Mouse (Mus musculus): ENCODE measurements around the gene Mgl2. TPM values are rescaled to one million over a fixed set of nuclear protein-coding genes. Genes with fewer than 3 reads are reported as not detected.

The Mgl2 gene
- 0.79 and 2.1 TPM in 2 replicates for polyA plus RNA-seq (2014; fragmentation: Nextera tagmentation; extraction: Ambion mirVana)

DNA sequence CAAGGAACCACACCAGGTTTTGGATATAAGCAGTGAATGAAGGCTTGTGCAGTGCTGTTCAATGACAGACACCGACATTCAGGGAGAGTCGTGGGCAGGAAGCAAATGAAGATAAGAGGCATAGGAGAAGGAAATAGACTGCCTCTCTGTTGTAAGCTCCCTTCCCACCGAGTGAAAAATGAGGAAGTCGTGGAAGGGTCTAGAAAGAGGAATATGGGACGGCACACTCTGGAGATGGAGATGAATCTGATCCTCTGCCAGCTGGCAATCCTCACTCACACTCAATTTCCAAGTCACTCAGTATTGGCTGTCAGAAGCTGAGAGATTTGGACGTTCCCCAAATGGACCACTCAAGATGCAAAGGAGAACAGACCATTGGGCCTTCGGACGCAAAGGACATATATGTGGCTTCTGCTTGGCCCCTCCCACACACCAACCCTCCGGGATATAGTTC, at the start of gene Mgl2:
Mgl2 (plus strand) TSS at position 404 of the 454 bp plus-strand sequence.
- no peak for ATAC-seq (ENCODE audit: low read depth)

DNA sequence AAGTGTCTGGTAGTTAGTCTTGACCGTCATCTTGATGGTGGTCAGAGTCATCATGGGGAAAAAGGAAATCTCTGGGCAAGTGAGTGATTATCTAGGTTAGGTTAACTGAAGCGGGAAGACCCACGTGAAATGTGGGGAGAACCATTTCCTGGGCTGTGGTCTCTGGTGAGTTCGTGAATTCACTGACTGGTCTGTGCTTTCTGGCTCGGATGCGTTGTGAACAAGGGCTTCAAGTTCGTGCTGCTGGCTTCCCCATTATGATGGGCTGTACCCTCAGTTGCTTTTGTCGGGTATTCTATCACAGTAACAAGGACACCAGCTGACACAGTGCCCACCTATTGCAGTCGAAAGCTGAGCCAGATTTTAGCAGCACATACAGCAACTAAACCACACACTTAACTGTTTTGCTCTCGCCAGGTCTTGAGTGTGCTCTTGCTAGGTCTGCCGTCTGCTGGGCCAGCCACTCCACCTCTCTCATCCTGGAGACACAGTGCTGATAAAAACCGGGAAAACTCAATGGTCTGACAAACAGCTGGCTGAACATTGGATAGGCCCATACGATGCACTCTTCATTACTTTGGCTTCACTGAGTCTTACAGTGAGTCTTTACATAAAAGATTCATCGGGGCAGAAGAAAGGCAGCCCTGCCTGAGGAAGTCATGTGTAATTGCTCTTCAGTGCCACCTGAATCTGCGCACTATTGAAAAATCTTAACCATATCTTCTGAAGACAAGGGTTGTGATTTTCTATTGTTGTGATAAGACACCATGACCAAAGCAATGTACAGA, 49.1 kb upstream of the Mgl2 start:
- Histone ChIP-seq H3K27ac (replicated peaks; ENCODE audit: low read depth, low read length) (no peak overlapping the region), H3K9ac (ENCODE audit: low read depth, low read length) (no peak overlapping the region), H3K36me3 (ENCODE audit: control insufficient read depth, insufficient read depth, low read length) (no peaks in the 10 kb centered on the region), H3K27me3 (replicated peaks; ENCODE audit: control insufficient read depth, insufficient read depth, low read length) (no peaks in the 10 kb centered on the region), H3K9me3 (ENCODE audit: control insufficient read depth, low read length) (no peaks in the 10 kb centered on the region), H3K4me2 (ENCODE audit: low read depth, low read length) (no peak overlapping the region), H3K4me1 (ENCODE audit: control insufficient read depth, insufficient read depth, low read length) (no peaks in the 10 kb centered on the region), H3K4me3 (ENCODE audit: low read depth, low read length) (no peak overlapping the region)
- 83% methylated on average over 15 of the region's 15 CpGs for WGBS
- no peak for ATAC-seq (ENCODE audit: low read depth)
- no peak for DNase-seq (ENCODE audit: low spot score)

More for the DNA sequence above, at the start of gene Mgl2:
- H3K27me3 ChIP-seq (replicated peaks; ENCODE audit: control insufficient read depth, insufficient read depth, low read length) = no peaks in the 10 kb centered on the region
- no peak within 1 kb of the TSS for H3K4me2 ChIP-seq (ENCODE audit: low read depth, low read length)
- no peaks in the 10 kb centered on the region for H3K4me1 ChIP-seq (ENCODE audit: control insufficient read depth, insufficient read depth, low read length)
- H3K4me3 ChIP-seq (ENCODE audit: low read depth, low read length) = no peak within 1 kb of the TSS
- no peak within 1 kb of the TSS for H3K27ac ChIP-seq (replicated peaks; ENCODE audit: low read depth, low read length)
- no peak within 1 kb of the TSS for H3K9ac ChIP-seq (ENCODE audit: low read depth, low read length)
- no peaks in the 10 kb centered on the region for H3K36me3 ChIP-seq (ENCODE audit: control insufficient read depth, insufficient read depth, low read length)
- 73% methylated on average over 9 of the region's 9 CpGs for WGBS
- no peak for DNase-seq (ENCODE audit: low spot score)
- no peaks in the 10 kb centered on the region for H3K9me3 ChIP-seq (ENCODE audit: control insufficient read depth, low read length)

DNA sequence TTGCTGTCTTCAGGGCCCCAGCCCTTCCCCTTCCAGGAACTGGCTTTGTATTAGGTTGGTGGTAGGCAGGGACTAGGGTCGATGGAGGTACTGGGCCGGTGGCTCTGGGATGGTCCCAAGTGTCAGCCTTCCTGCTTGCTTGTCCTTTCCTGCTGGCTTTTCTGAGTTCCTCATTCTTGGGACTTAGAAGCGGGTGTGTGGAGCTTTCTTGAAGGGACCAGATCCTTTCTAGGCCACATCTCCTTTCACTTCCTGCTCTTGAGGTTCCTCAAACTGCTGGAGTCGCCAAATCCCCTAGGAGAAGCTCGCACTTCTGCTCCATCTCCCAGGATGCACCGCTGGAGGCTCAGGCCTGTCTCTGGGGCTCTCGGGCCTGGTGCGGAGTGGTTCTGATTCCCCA, 45.6 kb upstream of the Mgl2 start:
- no peak for ATAC-seq (ENCODE audit: low read depth)
- Histone ChIP-seq H3K27me3 (replicated peaks; ENCODE audit: control insufficient read depth, insufficient read depth, low read length) (no peaks in the 10 kb centered on the region), H3K4me1 (ENCODE audit: control insufficient read depth, insufficient read depth, low read length) (no peaks in the 10 kb centered on the region), H3K9ac (ENCODE audit: low read depth, low read length) (no peak overlapping the region), H3K27ac (replicated peaks; ENCODE audit: low read depth, low read length) (no peak overlapping the region), H3K36me3 (ENCODE audit: control insufficient read depth, insufficient read depth, low read length) (no peaks in the 10 kb centered on the region), H3K4me3 (ENCODE audit: low read depth, low read length) (no peak overlapping the region), H3K9me3 (ENCODE audit: control insufficient read depth, low read length) (0 out of 2 replicates have a peak, but pooled peaks cover 5% of the 10 kb centered on the region), H3K4me2 (ENCODE audit: low read depth, low read length) (no peak overlapping the region)
- WGBS = 83% methylated on average over 8 of the region's 8 CpGs
- DNase-seq (ENCODE audit: low spot score) = no peak

DNA sequence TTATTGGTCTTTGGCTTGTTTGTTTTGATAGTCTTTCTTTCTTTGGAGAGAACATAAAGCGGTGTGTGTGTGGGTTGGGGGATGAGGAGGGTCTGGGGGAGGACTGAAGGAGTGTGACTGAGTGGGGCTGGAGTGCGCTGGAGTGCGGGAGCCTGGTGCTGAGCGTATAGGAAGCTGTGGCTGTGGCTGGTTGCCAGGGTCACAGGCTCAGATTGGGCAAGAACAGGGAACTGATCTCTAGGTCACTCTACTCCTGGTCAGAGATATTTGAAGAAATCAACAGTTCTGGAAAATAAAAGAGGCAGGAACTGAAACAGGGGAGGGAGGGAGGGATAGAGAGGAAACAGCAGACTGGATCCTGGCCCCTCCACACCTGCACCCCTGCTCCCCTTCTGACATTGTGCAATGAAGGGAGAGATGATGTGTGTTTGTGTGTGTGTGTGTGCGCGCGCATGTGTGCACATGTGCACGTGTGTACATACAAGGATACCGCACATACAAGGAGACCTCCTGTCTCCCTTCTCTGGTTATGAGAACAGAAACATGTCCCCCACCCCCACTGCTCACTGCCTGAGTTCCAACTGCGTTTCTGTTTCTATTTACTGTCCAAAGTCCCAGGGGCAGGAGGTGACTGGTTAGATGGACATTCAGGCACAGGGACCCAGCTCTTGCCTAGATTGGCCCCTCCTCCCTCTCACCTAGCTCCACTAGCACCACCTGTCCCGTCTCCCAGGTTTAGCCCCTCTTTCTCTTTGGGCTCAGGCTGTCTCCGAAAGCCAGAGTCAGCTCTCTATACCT, 37.9 kb upstream of the Mgl2 start, which contains the start of gene Asgr2:
Asgr2 (plus strand) TSS at position 659 of the 798 bp plus-strand sequence.
- 0 out of 2 replicates have a peak, but pooled peaks cover 5% of the 10 kb centered on the region for H3K9me3 ChIP-seq (ENCODE audit: control insufficient read depth, low read length)
- no peak within 1 kb of the TSS for H3K4me3 ChIP-seq (ENCODE audit: low read depth, low read length)
- H3K36me3 ChIP-seq (ENCODE audit: control insufficient read depth, insufficient read depth, low read length) = no peaks in the 10 kb centered on the region
- 73% methylated on average over 12 of the region's 12 CpGs for WGBS
- H3K27ac ChIP-seq (replicated peaks; ENCODE audit: low read depth, low read length) = no peak within 1 kb of the TSS
- DNase-seq (ENCODE audit: low spot score) (no peak), ATAC-seq (ENCODE audit: low read depth) (no peak)
- no peaks in the 10 kb centered on the region for H3K27me3 ChIP-seq (replicated peaks; ENCODE audit: control insufficient read depth, insufficient read depth, low read length)
- H3K4me1 ChIP-seq (ENCODE audit: control insufficient read depth, insufficient read depth, low read length) = no peaks in the 10 kb centered on the region
- no peak within 1 kb of the TSS for H3K9ac ChIP-seq (ENCODE audit: low read depth, low read length)
- H3K4me2 ChIP-seq (ENCODE audit: low read depth, low read length) = no peak within 1 kb of the TSS

DNA sequence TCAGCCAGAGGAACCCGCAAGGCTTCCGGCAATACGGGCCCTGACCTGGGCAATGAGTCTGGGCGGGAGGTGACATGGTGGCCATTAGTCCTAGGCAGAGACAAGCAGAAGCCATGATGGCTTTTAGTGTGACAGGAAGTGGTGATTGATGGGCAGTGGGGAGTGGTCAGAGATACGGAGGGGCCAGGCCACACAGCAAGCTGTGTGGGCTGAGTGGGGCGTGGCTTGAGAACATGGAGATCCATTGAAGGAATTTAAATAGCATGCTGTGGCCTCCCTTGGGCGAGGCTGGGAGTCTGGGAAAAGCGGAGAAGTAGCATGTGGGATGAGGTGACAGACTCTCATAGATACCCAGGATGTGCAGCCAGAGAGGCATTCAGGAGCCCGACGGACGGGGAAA, 32.7 kb upstream of the Mgl2 start:
- Histone ChIP-seq H3K9ac (ENCODE audit: low read depth, low read length) (no peak overlapping the region), H3K9me3 (ENCODE audit: control insufficient read depth, low read length) (no peaks in the 10 kb centered on the region), H3K27me3 (replicated peaks; ENCODE audit: control insufficient read depth, insufficient read depth, low read length) (no peaks in the 10 kb centered on the region), H3K36me3 (ENCODE audit: control insufficient read depth, insufficient read depth, low read length) (no peaks in the 10 kb centered on the region), H3K4me1 (ENCODE audit: control insufficient read depth, insufficient read depth, low read length) (no peaks in the 10 kb centered on the region), H3K27ac (replicated peaks; ENCODE audit: low read depth, low read length) (no peak overlapping the region), H3K4me2 (ENCODE audit: low read depth, low read length) (no peak overlapping the region), H3K4me3 (ENCODE audit: low read depth, low read length) (no peak overlapping the region)
- 71% methylated on average over 11 of the region's 11 CpGs for WGBS
- no peak for ATAC-seq (ENCODE audit: low read depth)
- no peak for DNase-seq (ENCODE audit: low spot score)

DNA sequence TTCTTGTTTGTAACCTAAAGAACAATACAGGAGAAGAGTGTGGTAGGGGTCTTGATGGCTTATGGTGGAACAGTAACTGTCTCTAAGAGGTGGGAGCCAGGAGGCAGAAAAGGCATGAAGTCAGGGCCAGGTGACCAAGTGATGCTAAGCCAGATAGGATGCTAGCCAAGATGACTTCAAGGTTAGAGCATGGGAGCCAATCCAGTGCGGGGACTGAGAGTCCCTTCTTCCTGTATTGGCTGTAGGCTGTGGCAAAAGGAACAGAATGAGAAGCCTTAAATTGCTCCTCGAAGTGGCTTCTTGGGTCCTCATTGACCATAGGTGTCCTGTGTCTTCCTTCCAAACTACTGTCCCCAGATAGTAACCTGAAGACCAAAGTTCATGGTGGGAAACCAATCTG, 31.0 kb upstream of the Mgl2 start:
- no peak for DNase-seq (ENCODE audit: low spot score)
- no peak for ATAC-seq (ENCODE audit: low read depth)
- H3K27ac ChIP-seq (replicated peaks; ENCODE audit: low read depth, low read length) = no peak overlapping the region
- no peak overlapping the region for H3K9ac ChIP-seq (ENCODE audit: low read depth, low read length)
- WGBS = 94% methylated on average over 2 of the region's 2 CpGs
- no peak overlapping the region for H3K4me2 ChIP-seq (ENCODE audit: low read depth, low read length)
- H3K9me3 ChIP-seq (ENCODE audit: control insufficient read depth, low read length) = no peaks in the 10 kb centered on the region
- H3K27me3 ChIP-seq (replicated peaks; ENCODE audit: control insufficient read depth, insufficient read depth, low read length) = no peaks in the 10 kb centered on the region
- H3K36me3 ChIP-seq (ENCODE audit: control insufficient read depth, insufficient read depth, low read length) = no peaks in the 10 kb centered on the region
- no peaks in the 10 kb centered on the region for H3K4me1 ChIP-seq (ENCODE audit: control insufficient read depth, insufficient read depth, low read length)
- H3K4me3 ChIP-seq (ENCODE audit: low read depth, low read length) = no peak overlapping the region

DNA sequence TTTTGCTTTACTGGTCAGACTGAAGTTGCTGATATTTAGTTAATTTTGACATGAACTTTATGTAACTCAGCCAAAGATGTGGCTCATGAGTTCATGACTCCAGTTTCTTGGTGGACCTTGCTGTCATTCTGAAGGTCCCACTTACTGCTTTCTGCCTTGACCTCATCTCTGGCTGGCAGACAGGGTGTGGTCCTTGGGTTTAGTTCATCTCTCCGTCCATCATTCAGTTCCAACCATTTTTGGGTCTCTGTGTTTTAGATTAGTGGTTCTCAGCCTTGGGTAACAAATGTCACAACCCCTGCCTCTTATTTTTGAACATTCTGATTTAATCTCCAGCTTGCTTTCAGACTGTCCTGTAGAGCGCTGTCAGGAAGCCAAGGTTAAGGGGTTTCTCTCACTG, 30.3 kb upstream of the Mgl2 start:
- 78% methylated on average over 2 of the region's 2 CpGs for WGBS
- Histone ChIP-seq H3K4me1 (ENCODE audit: control insufficient read depth, insufficient read depth, low read length) (no peaks in the 10 kb centered on the region), H3K36me3 (ENCODE audit: control insufficient read depth, insufficient read depth, low read length) (no peaks in the 10 kb centered on the region), H3K27ac (replicated peaks; ENCODE audit: low read depth, low read length) (no peak overlapping the region), H3K27me3 (replicated peaks; ENCODE audit: control insufficient read depth, insufficient read depth, low read length) (no peaks in the 10 kb centered on the region), H3K4me2 (ENCODE audit: low read depth, low read length) (no peak overlapping the region), H3K9me3 (ENCODE audit: control insufficient read depth, low read length) (no peaks in the 10 kb centered on the region), H3K4me3 (ENCODE audit: low read depth, low read length) (no peak overlapping the region), H3K9ac (ENCODE audit: low read depth, low read length) (no peak overlapping the region)
- DNase-seq (ENCODE audit: low spot score) = no peak
- ATAC-seq (ENCODE audit: low read depth) = no peak

DNA sequence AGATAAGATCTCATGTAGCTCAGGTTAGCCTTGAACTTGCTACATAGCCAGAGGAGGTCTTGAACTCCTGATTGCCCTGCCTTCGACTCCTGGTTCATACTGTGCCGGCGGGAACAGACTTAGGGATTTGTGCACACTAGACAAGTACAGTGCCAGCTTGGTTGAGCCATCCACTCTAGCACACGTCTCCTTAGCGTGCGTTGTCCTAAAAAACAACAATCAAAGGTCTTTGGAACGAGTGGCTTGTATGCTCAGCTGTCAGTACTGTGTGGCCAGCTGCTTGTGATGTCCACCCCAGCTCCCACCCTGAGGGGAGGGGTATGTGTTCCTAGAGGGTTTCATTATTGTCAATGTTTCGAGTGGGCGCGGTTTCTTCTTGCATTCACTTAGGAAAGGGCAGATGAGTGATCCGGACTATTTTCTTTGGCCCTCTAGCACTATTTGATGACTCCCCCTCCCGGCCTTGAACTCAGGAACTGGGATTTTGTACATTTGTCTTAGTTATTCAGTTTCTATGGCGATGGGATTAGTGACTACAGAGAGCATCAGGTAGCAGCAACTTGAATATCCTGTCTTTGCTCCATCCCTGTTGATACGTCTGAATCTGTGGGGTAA, 26.3 kb upstream of the Mgl2 start:
- no peak overlapping the region for H3K4me3 ChIP-seq (ENCODE audit: low read depth, low read length)
- no peak overlapping the region for H3K9ac ChIP-seq (ENCODE audit: low read depth, low read length)
- no peaks in the 10 kb centered on the region for H3K36me3 ChIP-seq (ENCODE audit: control insufficient read depth, insufficient read depth, low read length)
- no peak overlapping the region for H3K27ac ChIP-seq (replicated peaks; ENCODE audit: low read depth, low read length)
- WGBS = 79% methylated on average over 14 of the region's 14 CpGs
- H3K4me2 ChIP-seq (ENCODE audit: low read depth, low read length) = no peak overlapping the region
- no peak for ATAC-seq (ENCODE audit: low read depth)
- no peaks in the 10 kb centered on the region for H3K9me3 ChIP-seq (ENCODE audit: control insufficient read depth, low read length)
- H3K27me3 ChIP-seq (replicated peaks; ENCODE audit: control insufficient read depth, insufficient read depth, low read length) = no peaks in the 10 kb centered on the region
- H3K4me1 ChIP-seq (ENCODE audit: control insufficient read depth, insufficient read depth, low read length) = no peaks in the 10 kb centered on the region
- no peak for DNase-seq (ENCODE audit: low spot score)

Data from embryonic facial prominence, embryonic 14.5 days (tissue).